Mouse (Mus musculus) ES-E14 (cell line): ENCODE measurements around the gene Arhgap32.

Source experiments
- CHD2 ChIP-seq: IDR thresholded peaks from 2 replicates; pipeline ENCODE4 v1.6.1; 2014; ENCODE audit warnings: mild to moderate bottlenecking, low read depth, low read length, inconsistent platforms
- HCFC1 ChIP-seq: IDR thresholded peaks from 2 replicates; pipeline ENCODE4 v1.6.1; 2012; ENCODE audit warnings: low read length, inconsistent platforms, borderline replicate concordance; ENCODE audit not compliant: insufficient read depth
- ZC3H11A ChIP-seq: IDR thresholded peaks from 2 replicates; pipeline ENCODE4 v1.6.1; 2012; ENCODE audit warnings: low read depth, mild to moderate bottlenecking, inconsistent platforms, low read length, borderline replicate concordance
- ZNF384 ChIP-seq: IDR thresholded peaks from 2 replicates; pipeline ENCODE4 v1.6.1; 2012; ENCODE audit warnings: low read depth, low read length, inconsistent platforms

- TF ChIP-seq CHD2 (no peak), ZC3H11A (no peak), HCFC1 (no peak), ZNF384 (no peak)
Observed at GRCm38 (mm10) chr9:32311786-32312185, 195.8 kb downstream of the Arhgap32 start.
